Mouse (Mus musculus): Measurements from ENCODE around the gene Ap3m1. TPM values are rescaled to one million over a fixed set of nuclear protein-coding genes. Genes with fewer than 3 reads are reported as not detected.

The Ap3m1 gene
- polyA plus RNA-seq, 1 experiment from 2014 or later = 127 TPM

Other genes with a start within 250 kb of the Ap3m1 start
- gene Plau, start 215.8 kb downstream of the Ap3m1 start, polyA plus RNA-seq (2014; fragmentation: Nextera tagmentation; extraction: Ambion mirVana) = 0.30 and 0.62 TPM in 2 replicates
- 51.2 and 55.5 TPM in 2 replicates for gene Vcl, start 123.1 kb downstream of the Ap3m1 start, polyA plus RNA-seq (2014; fragmentation: Nextera tagmentation; extraction: Ambion mirVana)
- gene Adk, start 66 bp upstream of the Ap3m1 start, polyA plus RNA-seq (2014; fragmentation: Nextera tagmentation; extraction: Ambion mirVana) = 106 and 118 TPM in 2 replicates

Measured in neural tube, embryonic 11.5 days (tissue).